Mouse (Mus musculus): Measurements from ENCODE around the gene Zfp658. TPM values are rescaled to one million over a fixed set of nuclear protein-coding genes. Genes with fewer than 3 reads are reported as not detected.

The Zfp658 gene
- polyA plus RNA-seq (2012; ENCODE audit: low replicate concordance): 1.1 and 1.3 TPM in 2 replicates

GRCm38 (mm10) chr7:43562006-43562633 is at the start of gene Zfp658:
TSS of gene Zfp658 (plus strand) at chr7:43562256.

GRCm38 (mm10) chr7:43544225-43544977 is 17.7 kb upstream of the Zfp658 start, which contains the start of gene Cd33:
TSS of gene Cd33 (minus strand) at chr7:43544428.

GRCm38 (mm10) chr7:43579440-43580171 is 17.6 kb downstream of the Zfp658 start, which contains the start of gene Zfp719:
TSS of gene Zfp719 (plus strand) at chr7:43579610.

GRCm38 (mm10) chr7:43606896-43607742 is 45.1 kb downstream of the Zfp658 start, which contains the start of gene Zfp819:
TSS of gene Zfp819 (plus strand) at chr7:43607169.

Other genes with a start within 250 kb of the Zfp658 start
- gene Zfp715, start 249.0 kb upstream of the Zfp658 start, polyA plus RNA-seq (2012; ENCODE audit: low replicate concordance): 0.98 and 5.1 TPM in 2 replicates
- gene Siglecf, start 210.9 kb upstream of the Zfp658 start, polyA plus RNA-seq (2012; ENCODE audit: low replicate concordance): 1.2 and 1.7 TPM in 2 replicates
- 125 and 150 TPM in 2 replicates for gene Siglecg, start 154.1 kb upstream of the Zfp658 start, polyA plus RNA-seq (2012; ENCODE audit: low replicate concordance)
- 0.07 and 0.27 TPM in 2 replicates for gene Lim2, start 134.6 kb upstream of the Zfp658 start, polyA plus RNA-seq (2012; ENCODE audit: low replicate concordance)
- gene Nkg7, start 125.2 kb upstream of the Zfp658 start, polyA plus RNA-seq (2012; ENCODE audit: low replicate concordance): 14.5 and 30.8 TPM in 2 replicates
- 0.22 and 0.27 TPM in 2 replicates for gene Cldnd2, start 121.5 kb upstream of the Zfp658 start, polyA plus RNA-seq (2012; ENCODE audit: low replicate concordance)
- gene Etfb, start 118.2 kb upstream of the Zfp658 start, polyA plus RNA-seq (2012; ENCODE audit: low replicate concordance): 49.3 and 54.9 TPM in 2 replicates
- not detected in 2 replicates for gene Gm45233, start 118.1 kb upstream of the Zfp658 start, polyA plus RNA-seq (2012; ENCODE audit: low replicate concordance)
- 14.9 and 39.1 TPM in 2 replicates for gene Vsig10l, start 99.1 kb upstream of the Zfp658 start, polyA plus RNA-seq (2012; ENCODE audit: low replicate concordance)
- 0.04 and 0.28 TPM in 2 replicates for gene Iglon5, start 72.2 kb upstream of the Zfp658 start, polyA plus RNA-seq (2012; ENCODE audit: low replicate concordance)
- 0.07 TPM in 1 of 2 replicates, not detected in the other for gene 4931406B18Rik, start 56.3 kb upstream of the Zfp658 start, polyA plus RNA-seq (2012; ENCODE audit: low replicate concordance)
- 11.3 and 17.5 TPM in 2 replicates for gene Cd33, start 17.8 kb upstream of the Zfp658 start, polyA plus RNA-seq (2012; ENCODE audit: low replicate concordance)
- gene Zfp719, start 17.4 kb downstream of the Zfp658 start, polyA plus RNA-seq (2012; ENCODE audit: low replicate concordance): 0.33 and 0.56 TPM in 2 replicates
- gene Zfp819, start 44.9 kb downstream of the Zfp658 start, polyA plus RNA-seq (2012; ENCODE audit: low replicate concordance): not detected in 2 replicates
- gene Ceacam18, start 72.5 kb downstream of the Zfp658 start, polyA plus RNA-seq (2012; ENCODE audit: low replicate concordance): not detected in 2 replicates
- gene Siglece, start 97.9 kb downstream of the Zfp658 start, polyA plus RNA-seq (2012; ENCODE audit: low replicate concordance): 8.8 and 9.1 TPM in 2 replicates
- gene Ctu1, start 109.8 kb downstream of the Zfp658 start, polyA plus RNA-seq (2012; ENCODE audit: low replicate concordance): 10.6 and 22.0 TPM in 2 replicates
- gene Klk14, start 128.2 kb downstream of the Zfp658 start, polyA plus RNA-seq (2012; ENCODE audit: low replicate concordance): 0.09 TPM in 1 of 2 replicates, not detected in the other
- not detected in 2 replicates for gene Klk13, start 150.3 kb downstream of the Zfp658 start, polyA plus RNA-seq (2012; ENCODE audit: low replicate concordance)
- not detected in 2 replicates for gene Klk12, start 206.6 kb downstream of the Zfp658 start, polyA plus RNA-seq (2012; ENCODE audit: low replicate concordance)
- not detected in 2 replicates for gene Klk11, start 212.3 kb downstream of the Zfp658 start, polyA plus RNA-seq (2012; ENCODE audit: low replicate concordance)
- not detected in 2 replicates for gene Klk10, start 218.8 kb downstream of the Zfp658 start, polyA plus RNA-seq (2012; ENCODE audit: low replicate concordance)
- gene Klk9, start 229.6 kb downstream of the Zfp658 start, polyA plus RNA-seq (2012; ENCODE audit: low replicate concordance): not detected in 2 replicates
- 37.9 and 39.2 TPM in 2 replicates for gene Klk8, start 235.3 kb downstream of the Zfp658 start, polyA plus RNA-seq (2012; ENCODE audit: low replicate concordance)
- 0.08 TPM in 1 of 2 replicates, not detected in the other for gene Klk7, start 249.0 kb downstream of the Zfp658 start, polyA plus RNA-seq (2012; ENCODE audit: low replicate concordance)

Measured in hematopoietic multipotent progenitor cell, adult 10-12 weeks (in vitro differentiated cells).